Mouse (Mus musculus): ENCODE results near the gene Tmbim1.
"Not testable (repeated sequence)": the region's sequence is repeated elsewhere in the genome, so short reads cannot be mapped to it uniquely, and the experiment has no call there.

Gene Tmbim1

DNA sequence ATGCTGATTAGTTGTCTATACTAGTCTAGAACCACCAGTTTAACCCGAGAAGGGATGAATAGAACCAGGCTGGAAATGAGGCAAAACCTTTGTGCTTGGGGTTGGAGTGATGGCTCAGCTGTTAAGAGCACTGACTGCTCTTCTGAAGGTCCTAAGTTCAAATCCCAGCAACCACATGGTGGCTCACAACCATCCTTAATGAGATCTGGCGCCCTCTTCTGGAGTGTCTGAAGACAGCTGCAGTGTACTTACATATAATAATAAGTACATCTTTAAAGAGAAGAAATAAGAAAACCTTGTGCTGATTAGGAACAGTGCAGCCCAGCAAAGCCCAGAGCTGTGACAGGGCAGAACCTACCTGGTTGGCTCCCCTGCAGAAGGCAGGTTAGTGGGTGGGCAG lies 21.5 kb upstream of the Tmbim1 start:
- DNase-seq = not testable (repeated sequence)

DNA sequence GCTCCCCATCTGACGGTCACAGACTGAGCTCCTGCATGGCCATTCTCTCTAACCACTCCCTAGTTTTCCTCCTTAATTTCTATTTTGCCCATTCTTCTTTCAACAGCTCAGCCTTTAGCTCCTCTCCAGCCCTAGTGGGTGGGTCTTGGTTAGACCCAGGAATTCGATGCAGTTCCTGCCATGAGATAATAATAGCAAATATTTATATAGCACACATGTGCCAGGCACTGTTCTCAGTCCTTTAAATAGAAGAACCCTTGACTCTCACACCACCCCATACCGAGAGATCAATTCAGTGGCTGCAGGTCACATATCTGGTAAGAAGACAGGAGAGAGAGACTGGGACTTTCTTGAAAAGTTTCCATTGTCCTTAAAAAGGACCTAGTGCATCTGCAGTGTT lies 16.0 kb upstream of the Tmbim1 start:
- DNase-seq = no peak

DNA sequence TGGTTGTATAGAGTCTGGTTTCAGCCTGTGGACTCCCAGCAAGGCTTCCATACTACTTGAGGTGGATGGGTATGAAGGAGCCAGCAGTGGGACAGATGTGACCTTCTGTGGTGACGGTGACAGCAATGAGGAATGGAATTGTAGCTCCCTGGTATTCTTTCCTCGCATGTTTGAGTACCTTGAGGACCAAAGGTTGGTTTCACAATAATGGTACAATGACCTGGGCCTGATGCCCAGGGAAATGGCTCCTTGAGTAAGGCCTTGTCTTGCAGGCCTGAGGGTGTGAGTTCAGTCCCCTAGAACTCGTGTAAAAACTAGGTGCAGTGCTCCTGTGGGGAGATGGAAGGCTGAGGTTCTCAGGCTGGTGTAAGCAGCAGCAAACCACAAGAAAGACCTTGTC lies 13.3 kb upstream of the Tmbim1 start:
- no peak for DNase-seq

DNA sequence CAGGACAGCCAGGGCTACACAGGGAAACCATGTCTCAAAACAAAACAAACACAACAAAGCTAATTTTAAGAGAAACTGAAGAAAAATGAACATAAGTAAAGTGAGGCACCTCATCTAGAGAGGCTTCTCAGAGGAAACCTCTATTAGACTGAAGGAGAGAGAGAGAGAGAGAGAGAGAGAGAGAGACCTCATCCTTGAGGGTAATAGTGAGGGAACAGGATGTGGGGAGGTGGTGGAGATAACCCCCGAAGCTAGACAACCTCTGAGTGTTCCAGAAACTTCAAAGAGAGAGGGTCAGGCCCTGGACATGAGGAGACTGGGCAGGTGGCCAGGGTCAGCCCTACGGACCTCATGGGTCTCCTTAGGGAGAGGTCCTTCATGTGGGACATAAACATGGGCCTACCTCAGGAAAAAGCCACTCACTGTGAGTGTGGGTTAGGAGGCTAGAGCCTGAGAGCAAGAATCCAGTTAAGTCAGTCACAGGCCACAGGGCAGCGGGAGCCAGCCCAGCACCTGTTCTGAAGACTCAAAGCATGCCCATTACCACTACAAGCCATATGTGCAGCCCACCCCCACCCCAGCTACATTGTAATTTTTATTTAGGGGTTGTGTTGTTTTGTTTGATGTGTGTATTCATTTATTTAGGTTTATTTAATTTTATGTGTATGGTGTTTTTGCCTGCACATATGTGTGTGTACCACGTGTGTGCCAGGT lies 10.8 kb upstream of the Tmbim1 start:
- no peak for DNase-seq

DNA sequence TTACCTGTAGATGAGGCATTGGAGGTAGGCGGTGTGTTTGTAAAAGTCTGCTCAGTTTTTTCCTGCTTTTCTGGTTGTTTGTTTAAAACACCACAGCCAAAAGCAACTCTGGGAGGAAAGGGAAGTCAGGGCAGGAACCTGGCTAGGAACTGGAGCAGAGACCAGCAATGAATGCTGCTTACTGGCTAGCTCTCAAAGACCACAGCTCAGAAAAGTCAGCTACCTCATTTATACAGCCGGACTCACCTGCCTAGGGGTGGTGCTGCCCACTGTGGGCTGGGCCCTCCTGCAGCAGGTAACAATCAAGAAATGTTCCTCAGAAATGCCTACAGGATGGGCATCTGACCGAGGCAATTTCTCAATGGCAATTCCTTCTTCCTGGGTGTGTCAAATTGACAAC lies 9.4 kb upstream of the Tmbim1 start:
- no peak for DNase-seq

DNA sequence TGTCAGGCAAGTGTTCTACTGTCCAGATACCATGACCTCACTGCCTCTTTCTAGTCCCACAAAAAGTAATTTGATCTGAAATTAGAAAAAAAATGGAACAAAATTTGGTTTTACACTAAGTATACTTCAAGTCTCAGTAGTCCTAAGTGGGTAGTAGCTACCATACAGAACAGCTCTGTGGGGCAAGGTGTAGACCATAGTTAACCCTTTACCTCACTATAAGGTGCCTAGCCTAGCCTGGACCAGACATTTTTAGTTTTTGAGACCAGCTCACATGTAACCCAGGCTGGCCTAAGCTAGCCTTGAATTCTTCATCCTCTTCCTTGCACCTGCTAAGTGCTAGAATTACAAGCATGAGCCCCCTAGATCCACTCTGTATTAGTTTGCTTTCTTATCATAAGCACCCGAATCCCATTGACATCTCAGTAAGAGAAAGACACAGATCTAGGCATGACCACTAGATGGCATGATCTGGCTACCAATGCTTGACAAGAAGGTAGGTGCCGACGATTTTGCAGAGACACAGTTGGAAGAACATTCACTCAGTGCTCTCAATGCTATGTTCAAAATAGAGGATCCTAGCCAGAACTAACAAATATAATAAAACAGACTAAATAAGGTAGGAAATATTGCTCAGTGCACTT lies 7.7 kb upstream of the Tmbim1 start:
- DNase-seq = peak; percentile 55

DNA sequence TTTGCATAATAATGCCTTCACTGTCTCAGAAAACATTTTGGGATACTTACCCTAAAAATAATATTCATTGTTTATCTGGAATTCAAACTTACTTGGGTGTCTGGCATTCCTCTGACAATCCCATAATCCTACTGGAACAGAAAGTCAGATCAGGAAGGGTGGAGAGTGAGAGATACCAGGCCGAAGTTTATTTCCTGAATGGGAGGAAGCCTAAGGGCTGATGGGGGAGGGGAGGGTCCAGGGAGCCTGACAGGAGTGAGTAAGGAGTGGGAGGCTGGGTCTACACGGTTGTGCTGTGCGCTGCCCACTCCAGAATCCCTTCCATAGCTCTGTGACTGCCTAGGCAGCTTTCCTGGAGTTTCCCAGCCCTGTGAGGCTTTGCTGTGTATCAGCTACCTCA lies 4.3 kb upstream of the Tmbim1 start:
- DNase-seq = no peak

DNA sequence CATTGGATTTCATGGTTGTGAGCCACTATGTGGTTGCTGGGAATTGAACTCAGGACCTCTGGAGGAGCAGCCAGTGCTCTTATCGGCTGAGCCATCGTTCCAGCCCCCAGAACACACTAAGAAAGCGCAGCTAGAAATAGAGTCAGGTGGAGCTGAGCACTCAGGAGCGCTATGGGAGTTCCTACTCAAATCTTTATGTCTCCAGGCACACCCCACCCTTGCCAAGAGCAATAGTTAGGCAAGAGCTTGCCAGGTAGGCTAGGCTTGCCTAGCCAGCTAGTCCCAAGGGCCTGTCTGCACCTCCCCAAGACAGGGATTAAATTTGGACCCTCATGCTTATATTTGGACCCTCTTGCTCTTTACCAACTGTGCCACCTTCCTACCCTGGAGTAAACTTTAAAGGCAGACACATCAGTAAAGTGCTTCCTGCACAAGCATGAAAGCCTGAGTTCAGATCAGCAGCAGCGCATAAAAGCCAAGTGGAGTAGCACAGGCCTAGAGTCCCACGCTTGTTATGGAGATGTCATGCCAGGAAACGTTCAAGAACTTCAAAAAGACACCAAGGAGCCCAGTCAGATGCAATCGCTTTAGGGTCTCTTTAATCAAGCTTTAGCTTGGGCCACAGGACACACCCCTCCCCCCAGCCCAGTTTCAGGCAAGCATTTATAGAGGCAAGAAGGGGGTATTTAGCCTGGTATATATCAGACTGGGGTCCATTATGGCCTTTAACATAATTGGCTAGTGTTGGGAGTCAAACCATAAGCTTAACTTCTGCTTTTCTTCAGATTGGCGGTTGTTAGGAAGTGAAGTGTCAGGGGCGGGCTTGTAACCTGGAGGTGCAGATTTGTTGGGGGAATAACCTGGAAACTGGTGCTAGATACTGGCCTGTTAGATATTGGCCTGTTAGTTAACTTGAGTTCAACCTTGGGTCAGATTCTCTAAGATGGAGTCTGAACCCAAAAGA lies 2.9 kb upstream of the Tmbim1 start:
- DNase-seq = no peak

DNA sequence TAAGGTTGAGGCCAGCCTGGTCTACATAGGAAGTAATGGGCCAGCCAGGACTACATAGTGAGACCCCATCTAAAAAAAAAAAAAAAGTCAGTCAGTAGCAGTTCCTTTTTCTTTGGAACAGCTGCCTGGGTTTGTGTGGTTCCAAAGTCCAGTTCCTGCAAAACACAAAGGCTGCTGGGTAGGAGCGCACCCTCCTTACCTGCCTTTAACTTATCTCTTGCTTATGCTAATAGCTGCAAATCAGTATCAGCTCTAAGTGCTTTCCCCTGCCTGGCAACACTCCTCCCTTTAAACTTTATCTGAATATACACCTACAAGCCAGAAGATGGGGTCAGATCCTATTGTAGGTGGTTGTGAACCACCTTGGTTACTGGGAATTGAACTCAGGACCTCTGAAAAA lies 1.7 kb upstream of the Tmbim1 start:
- DNase-seq = no peak

DNA sequence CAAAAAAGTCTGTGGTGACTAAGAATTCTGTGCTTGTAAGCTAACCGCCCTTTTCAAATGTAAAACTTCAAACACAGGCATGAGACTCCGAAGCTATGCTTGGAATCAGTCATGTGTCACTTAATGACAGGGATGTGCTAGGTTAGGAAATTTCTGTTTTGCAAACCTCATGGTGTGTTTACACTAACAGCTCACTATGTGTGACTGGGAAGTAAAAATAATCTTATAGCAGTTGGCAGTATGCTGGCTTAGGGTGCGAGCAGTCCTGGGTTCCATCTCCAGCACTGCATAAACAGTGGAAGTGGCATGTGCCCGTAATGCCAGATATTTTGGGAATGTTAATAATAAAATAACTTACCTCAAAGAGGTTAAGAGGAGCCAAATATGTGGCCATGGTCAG lies 476 bp downstream of the Tmbim1 start:
- DNase-seq = no peak

DNA sequence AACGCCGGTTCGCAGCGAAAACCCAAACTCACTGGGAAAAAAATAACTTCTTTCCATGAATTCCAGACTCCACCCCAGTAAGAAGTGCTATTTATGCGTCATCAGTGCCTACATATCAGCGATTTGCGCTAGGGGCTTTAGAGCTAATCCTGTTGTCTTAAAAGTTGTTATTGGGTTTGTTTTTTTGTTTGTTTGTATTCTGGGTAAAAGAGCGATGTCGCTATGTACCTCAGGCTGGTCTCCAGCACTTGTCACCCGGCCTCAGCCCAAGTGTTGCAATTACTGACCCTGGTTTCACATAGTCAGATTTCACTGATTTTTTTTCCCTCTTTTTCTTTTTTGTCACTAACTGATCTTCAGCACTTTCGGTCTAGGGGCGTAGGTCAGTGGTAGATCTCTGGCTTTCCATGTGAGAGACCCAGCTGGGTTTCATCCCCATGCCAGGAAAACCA lies 1.1 kb downstream of the Tmbim1 start:
- DNase-seq = no peak

DNA sequence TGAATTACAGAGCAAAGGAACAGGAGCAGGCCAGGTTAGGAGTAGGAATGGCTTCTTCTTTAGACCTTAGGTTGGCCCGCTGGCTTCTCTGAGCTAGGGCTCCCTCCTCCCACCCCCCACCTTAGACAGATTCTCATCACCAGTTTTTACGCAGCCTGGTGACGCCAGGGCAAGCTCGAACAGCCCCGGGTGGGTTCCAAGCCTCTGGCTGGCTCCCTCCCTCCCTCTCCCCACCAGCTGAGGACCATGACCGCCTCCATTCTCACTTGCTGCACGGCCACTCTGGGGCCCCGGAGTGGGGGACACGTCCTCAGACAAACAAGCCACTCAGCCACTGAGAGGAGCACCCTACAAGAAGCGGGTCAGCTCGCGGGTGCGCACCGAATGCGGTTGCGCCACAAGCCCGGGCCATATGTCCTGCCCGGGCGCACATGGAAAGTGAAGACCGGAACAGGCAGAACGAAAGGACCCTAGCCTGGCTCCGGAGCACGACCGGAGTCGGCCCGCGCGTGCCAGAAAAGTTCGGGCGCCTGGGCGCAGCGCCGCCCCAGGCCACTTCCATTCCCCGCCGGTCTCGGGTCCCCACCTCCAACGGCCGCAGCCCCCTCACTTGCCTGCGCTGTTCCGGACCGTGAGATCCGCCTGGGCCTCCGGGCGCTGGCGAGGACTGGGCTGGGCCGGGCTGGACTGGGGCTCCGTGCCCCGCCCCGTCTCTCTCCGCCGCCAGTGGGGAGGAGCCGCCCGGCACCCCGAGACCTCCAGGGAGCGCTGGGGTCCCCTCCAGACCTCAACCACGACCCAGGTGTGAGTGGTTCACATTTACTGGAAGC lies 1.7 kb downstream of the Tmbim1 start:
- DNase-seq = peak; percentile 46

DNA sequence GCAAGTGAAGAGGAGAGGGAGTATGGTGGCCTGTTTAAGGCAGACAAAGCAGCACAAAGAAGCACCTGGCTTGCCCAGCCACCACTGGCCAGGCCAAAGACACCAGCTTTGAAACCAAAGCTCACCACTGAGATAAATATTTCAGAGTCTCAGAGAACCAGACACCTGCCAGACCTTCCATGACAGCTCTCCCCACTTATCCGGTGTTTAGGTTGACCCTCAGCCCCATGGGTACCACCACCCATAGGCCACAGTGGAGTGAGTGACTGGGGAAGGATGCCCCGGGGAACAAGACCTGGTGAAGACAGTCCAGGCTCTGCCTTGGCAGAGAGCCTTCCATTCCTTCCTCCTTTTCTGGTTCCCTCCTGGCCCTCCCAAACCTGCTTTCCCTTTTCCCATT lies 2.6 kb downstream of the Tmbim1 start:
- no peak for DNase-seq

DNA sequence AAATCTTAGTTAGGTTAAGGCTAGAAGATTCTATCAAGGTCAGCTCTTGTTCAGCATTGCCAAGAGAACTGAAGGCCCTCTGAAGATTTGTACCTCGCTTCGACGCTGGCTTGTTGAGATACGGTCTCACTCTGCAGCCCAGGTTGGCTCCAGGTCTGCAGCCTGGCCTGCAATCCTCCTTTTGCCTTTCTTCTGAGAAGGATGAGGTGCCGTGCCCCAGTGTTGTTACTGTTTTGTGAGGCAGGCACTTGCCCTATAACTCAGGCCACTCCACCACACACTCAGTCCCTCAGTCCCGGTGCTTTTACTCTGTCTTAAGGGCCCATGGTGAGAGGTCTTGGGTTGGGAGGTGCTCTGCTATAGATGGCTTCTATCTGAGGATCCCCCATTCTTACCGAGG lies 3.2 kb downstream of the Tmbim1 start:
- DNase-seq = no peak

DNA sequence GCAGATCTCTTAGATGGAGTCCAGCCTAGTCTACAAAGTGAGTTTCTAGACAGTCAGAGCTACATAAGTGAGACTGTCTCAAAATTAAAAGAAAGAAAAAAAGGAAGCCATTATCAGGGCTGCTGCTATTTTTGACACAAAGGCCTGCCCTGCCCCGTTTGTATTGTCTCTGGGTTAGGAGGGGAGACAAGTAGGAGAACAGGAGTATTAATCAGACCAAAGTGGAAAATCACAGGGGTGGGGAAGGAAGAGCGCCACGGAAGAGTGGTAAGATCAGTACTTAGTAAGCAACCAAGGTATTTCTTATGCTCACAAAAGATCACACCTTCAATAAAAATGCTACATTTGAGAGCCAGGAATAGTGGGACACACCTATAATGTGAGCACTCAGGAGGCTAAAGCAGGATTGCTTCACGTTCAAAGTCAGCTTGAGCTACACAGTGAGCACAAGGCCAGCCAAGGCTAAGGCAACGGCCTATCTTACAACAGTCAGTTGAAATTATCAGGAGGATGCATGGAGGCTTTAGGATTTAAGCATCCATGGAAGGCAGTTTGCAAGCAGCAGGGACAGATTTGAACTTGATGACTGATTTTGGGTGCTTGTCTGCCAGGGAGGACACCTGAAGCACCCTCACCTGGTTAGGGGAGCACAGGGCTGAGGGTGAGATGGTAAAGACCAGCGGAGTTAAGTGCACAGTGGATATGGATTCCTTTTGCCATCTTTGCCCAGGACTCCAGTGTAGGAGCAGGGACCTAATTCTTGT lies 4.9 kb downstream of the Tmbim1 start:
- no peak for DNase-seq

DNA sequence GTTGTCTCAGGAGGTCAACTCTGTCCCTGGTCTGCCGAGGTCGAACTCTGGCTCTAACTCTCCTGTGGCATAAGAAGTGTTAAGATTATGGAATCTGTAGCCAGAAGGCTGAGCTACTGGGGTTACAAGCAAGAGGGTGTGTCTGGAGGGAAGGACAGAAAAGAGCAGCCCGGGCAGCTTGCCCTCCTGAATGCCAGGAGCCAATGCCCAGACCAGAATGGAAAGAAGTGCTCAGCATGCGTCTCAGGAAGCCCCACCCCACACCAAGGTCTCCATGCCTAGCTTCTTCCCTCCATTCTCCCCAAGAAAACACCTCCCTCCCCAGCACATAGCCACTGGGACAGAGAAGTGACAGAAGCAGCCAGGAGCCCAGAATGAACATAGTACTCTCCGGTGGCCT lies 6.4 kb downstream of the Tmbim1 start:
- DNase-seq = no peak

DNA sequence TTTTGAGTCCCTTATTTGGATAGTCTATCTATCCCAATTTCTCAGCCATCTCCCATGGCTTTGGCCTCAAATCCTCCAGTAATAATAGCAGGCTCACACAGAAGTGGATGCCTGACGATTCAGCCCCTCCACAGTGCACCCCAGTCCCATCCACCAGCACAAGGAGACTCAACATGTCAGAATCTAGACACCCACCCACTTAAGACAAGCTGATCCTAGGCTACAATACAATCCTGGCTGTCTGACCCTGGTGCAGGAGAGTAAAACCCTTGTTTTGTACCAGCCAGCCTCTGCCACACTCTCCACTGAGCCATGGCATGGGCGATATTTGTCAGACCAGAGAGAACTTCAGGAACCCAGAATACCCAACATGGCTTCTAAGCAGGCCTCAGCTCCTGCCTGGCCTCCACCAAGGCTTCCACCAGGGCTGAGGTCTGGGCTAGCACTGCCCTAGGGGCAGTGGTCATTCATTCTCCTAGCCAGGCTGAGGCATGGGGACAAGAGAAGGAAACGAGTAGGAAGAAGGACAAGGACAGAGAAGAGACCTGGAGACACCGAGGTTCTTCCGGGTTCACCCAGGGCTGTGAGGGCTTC lies 7.2 kb downstream of the Tmbim1 start:
- no peak for DNase-seq

DNA sequence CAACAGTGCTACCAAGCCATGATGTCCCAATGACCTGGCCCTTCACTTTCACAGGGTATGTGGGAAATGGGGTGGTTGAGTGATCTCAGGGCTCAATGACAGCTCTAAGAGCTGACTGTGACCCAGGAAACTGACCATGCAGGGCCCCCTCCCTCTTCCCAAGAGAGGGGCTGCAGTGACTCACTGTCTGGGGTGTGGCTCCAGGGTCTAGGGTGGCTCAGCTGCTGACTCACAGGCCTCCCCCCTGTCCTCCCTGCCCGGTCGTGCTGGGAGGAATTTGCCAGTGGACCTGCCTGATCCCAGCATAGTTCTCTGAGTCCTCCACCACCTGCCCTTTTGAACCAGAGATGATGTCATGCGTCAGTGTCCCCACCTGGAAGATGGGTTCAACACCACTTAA lies 8.2 kb downstream of the Tmbim1 start:
- DNase-seq = no peak

DNA sequence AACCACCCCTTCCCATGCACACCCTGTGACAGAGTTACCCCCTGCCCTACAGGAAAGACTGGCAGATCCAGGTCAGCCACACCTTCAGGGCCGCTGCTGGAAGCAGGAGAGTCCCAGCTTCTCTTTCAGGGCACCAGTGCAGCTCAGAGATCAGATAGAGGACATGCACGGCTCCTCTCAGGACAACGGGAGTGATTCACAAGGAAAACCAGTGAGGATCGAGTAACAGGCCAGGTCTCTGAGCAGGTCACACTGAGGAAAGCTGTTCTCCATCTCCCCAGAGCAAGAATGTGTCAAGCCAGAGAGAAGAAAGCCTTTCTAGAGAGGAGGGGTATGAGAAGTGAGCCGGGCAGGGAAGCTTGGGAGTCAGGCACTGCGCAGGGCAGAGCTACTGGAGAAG lies 8.9 kb downstream of the Tmbim1 start:
- DNase-seq = no peak

DNA sequence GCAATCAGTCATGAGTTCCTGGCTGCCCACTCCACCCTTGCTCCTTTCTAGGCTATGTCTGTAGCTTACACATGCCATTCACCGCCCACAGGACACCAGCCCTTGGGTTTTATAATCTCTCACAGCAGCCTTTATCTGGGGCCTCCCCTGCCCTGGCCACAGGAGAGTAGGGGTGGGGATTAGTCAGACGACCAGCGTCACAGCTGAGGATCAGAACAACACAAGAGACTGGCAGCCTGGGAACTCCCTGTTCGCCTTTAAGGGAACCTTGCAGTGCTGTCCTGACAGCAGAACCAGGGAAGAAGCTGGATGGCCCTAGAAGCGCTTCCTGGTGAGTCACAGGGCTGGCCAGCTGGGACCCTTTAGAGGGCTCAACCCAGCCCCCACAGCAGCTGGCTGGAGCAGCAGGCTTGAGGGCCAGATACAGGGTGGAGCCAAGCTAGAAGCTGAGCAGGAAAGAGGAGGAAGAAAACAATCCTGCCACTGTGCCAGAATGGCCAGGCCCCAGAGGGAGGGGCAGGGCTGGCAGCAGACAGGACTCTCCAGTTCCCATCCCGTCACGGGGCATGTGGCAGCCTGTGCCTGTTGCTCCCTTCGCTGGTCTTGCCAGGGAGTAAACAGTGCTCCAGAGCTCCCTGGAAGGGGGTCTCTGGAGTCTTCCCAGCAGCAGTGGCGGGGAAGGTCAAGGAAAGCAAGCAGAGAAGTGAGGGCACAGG lies 9.8 kb downstream of the Tmbim1 start:
- peak; percentile 66 for DNase-seq
